Mouse (Mus musculus) hindbrain, embryonic 11.5 days (tissue): ENCODE data around the gene Crhr1. TPM values are rescaled to one million over a fixed set of nuclear protein-coding genes. Genes with fewer than 3 reads are reported as not detected.

Experiments
- ATAC-seq: fragments of 200-750 bp; cut with Nextera tagmentation; 2 replicates; pipeline ENCODE4 v1.8.0; 2017; ENCODE audit warnings: mild to moderate bottlenecking, moderate TSS enrichment, moderate library complexity; ENCODE audit not compliant: low FRiP score
- DNase-seq: peaks from one replicate; pipeline ENCODE4 v3.0.0-alpha.2; 2015; ENCODE audit warnings: low spot score
- H3K27ac ChIP-seq: fragments of 300-500 bp; sonication (generic); 2 replicates; pipeline ENCODE4 v1.5.1; 2014; ENCODE audit warnings: mild to moderate bottlenecking, low read depth, low read length
- H3K27me3 ChIP-seq: fragments of 300-500 bp; sonication (generic); 2 replicates; pipeline ENCODE4 v1.6.1; 2014; ENCODE audit warnings: mild to moderate bottlenecking, low read length, moderate library complexity, mixed read lengths; ENCODE audit not compliant: control insufficient read depth, insufficient read depth
- H3K36me3 ChIP-seq: fragments of 300-500 bp; sonication (generic); 2 replicates; pipeline ENCODE4 v1.6.1; 2014; ENCODE audit warnings: mild to moderate bottlenecking, low read length, moderate library complexity, mixed read lengths; ENCODE audit not compliant: control insufficient read depth, insufficient read depth
- H3K4me1 ChIP-seq: fragments of 300-500 bp; sonication (generic); replicated peaks from 2 replicates; pipeline ENCODE4 v1.6.1; 2014; ENCODE audit warnings: low read length, mixed read lengths; ENCODE audit not compliant: control insufficient read depth, insufficient read depth
- H3K4me2 ChIP-seq: fragments of 300-500 bp; sonication (generic); replicated peaks from 2 replicates; pipeline ENCODE4 v1.6.1; 2014; ENCODE audit warnings: mild to moderate bottlenecking, low read depth, low read length
- H3K4me3 ChIP-seq: fragments of 300-500 bp; sonication (generic); 2 replicates; pipeline ENCODE4 v1.5.1; 2014; ENCODE audit warnings: low read depth, low read length
- H3K9ac ChIP-seq: fragments of 300-500 bp; sonication (generic); 2 replicates; pipeline ENCODE4 v1.6.1; 2014; ENCODE audit warnings: low read depth, low read length
- H3K9me3 ChIP-seq: fragments of 300-500 bp; sonication (generic); 2 replicates; pipeline ENCODE4 v1.6.1; 2016; ENCODE audit warnings: low read length; ENCODE audit not compliant: control insufficient read depth
- WGBS: fragments of 180-500 bp; shearing (Covaris S2); extraction: QIAGEN DNeasy Blood & Tissue Kit; methylation state at CpG from one replicate; pipeline ENCODE4 v1.1.7; 2014; 5-methylcytosine and 5-hydroxymethylcytosine counted together
- polyA plus RNA-seq: library from polyadenylated mRNA; unstranded; fragments of >200 nt; fragmentation: Nextera tagmentation; extraction: Ambion mirVana; gene quantifications from 2 replicates; pipeline ENCODE4 v1.2.1, GENCODE M21; 2014

The Crhr1 gene
- polyA plus RNA-seq, 1 experiment from 2014 or later: 1.1 TPM

- no peak overlapping the region for H3K27ac ChIP-seq
- no peaks in the 10 kb centered on the region for H3K27me3 ChIP-seq
- H3K9ac ChIP-seq: no peak overlapping the region
- 80% methylated on average over 5 of the region's 5 CpGs for WGBS
- DNase-seq (peak; percentile 45), ATAC-seq (no peak)
- H3K36me3 ChIP-seq: no peaks in the 10 kb centered on the region
- H3K4me2 ChIP-seq: no peak overlapping the region
- H3K9me3 ChIP-seq: no peaks in the 10 kb centered on the region
- H3K4me3 ChIP-seq: no peak overlapping the region
- H3K4me1 ChIP-seq: peaks cover 3% of the 10 kb centered on the region; the same call in 1 of the 2 replicates
Measured at GRCm38 (mm10) chr11:104106329-104106728, 26.3 kb upstream of the Crhr1 start.

GRCm38 (mm10) chr11:104106969-104107368 lies 25.7 kb upstream of the Crhr1 start:
- Histone ChIP-seq H3K27me3 (no peaks in the 10 kb centered on the region), H3K27ac (no peak overlapping the region), H3K9me3 (no peaks in the 10 kb centered on the region), H3K4me1 (peaks cover 3% of the 10 kb centered on the region; the same call in 1 of the 2 replicates), H3K4me2 (no peak overlapping the region), H3K9ac (no peak overlapping the region), H3K4me3 (no peak overlapping the region), H3K36me3 (no peaks in the 10 kb centered on the region)
- no peak for ATAC-seq
- DNase-seq: no peak
- WGBS: 66% methylated on average over 2 of the region's 2 CpGs

GRCm38 (mm10) chr11:104110366-104110765 lies 22.3 kb upstream of the Crhr1 start:
- no peak overlapping the region for H3K27ac ChIP-seq
- no peak overlapping the region for H3K9ac ChIP-seq
- no peaks in the 10 kb centered on the region for H3K9me3 ChIP-seq
- H3K36me3 ChIP-seq: no peaks in the 10 kb centered on the region
- no peak for ATAC-seq
- H3K27me3 ChIP-seq: no peaks in the 10 kb centered on the region
- 62% methylated on average over 1 of the region's 1 CpGs for WGBS
- no peak for DNase-seq
- peaks cover 3% of the 10 kb centered on the region; the same call in 1 of the 2 replicates for H3K4me1 ChIP-seq
- no peak overlapping the region for H3K4me2 ChIP-seq
- H3K4me3 ChIP-seq: no peak overlapping the region

GRCm38 (mm10) chr11:104111851-104112250 lies 20.8 kb upstream of the Crhr1 start:
- no peak overlapping the region for H3K4me2 ChIP-seq
- ATAC-seq: no peak
- WGBS: 68% methylated on average over 11 of the region's 11 CpGs
- no peak overlapping the region for H3K4me3 ChIP-seq
- no peak overlapping the region for H3K9ac ChIP-seq
- no peaks in the 10 kb centered on the region for H3K4me1 ChIP-seq
- no peak for DNase-seq
- H3K27me3 ChIP-seq: no peaks in the 10 kb centered on the region
- H3K36me3 ChIP-seq: no peaks in the 10 kb centered on the region
- H3K27ac ChIP-seq: no peak overlapping the region
- H3K9me3 ChIP-seq: no peaks in the 10 kb centered on the region

- Histone ChIP-seq H3K9me3 (no peaks in the 10 kb centered on the region), H3K9ac (no peak overlapping the region), H3K27me3 (no peaks in the 10 kb centered on the region), H3K4me1 (no peaks in the 10 kb centered on the region), H3K4me2 (no peak overlapping the region), H3K27ac (no peak overlapping the region), H3K4me3 (no peak overlapping the region), H3K36me3 (no peaks in the 10 kb centered on the region)
- DNase-seq (no peak), ATAC-seq (no peak)
- WGBS: 66% methylated on average over 6 of the region's 6 CpGs
Measured at GRCm38 (mm10) chr11:104113699-104114098, 19.0 kb upstream of the Crhr1 start.

GRCm38 (mm10) chr11:104114690-104115089 lies 18.0 kb upstream of the Crhr1 start:
- WGBS: 5% methylated on average over 7 of the region's 7 CpGs
- no peak overlapping the region for H3K9ac ChIP-seq
- no peaks in the 10 kb centered on the region for H3K36me3 ChIP-seq
- H3K9me3 ChIP-seq: no peaks in the 10 kb centered on the region
- no peak overlapping the region for H3K4me2 ChIP-seq
- no peak overlapping the region for H3K4me3 ChIP-seq
- no peaks in the 10 kb centered on the region for H3K4me1 ChIP-seq
- DNase-seq (peak; percentile 73), ATAC-seq (no peak)
- no peak overlapping the region for H3K27ac ChIP-seq
- no peaks in the 10 kb centered on the region for H3K27me3 ChIP-seq

GRCm38 (mm10) chr11:104118356-104118755 lies 14.3 kb upstream of the Crhr1 start:
- Histone ChIP-seq H3K36me3 (no peaks in the 10 kb centered on the region), H3K4me3 (no peak overlapping the region), H3K4me2 (no peak overlapping the region), H3K9ac (no peak overlapping the region), H3K9me3 (no peaks in the 10 kb centered on the region), H3K27ac (no peak overlapping the region), H3K27me3 (no peaks in the 10 kb centered on the region), H3K4me1 (no peaks in the 10 kb centered on the region)
- DNase-seq (no peak), ATAC-seq (no peak)
- 74% methylated on average over 4 of the region's 4 CpGs for WGBS

- no peak for ATAC-seq
- no peaks in the 10 kb centered on the region for H3K36me3 ChIP-seq
- no peak for DNase-seq
- no peaks in the 10 kb centered on the region for H3K9me3 ChIP-seq
- H3K27me3 ChIP-seq: no peaks in the 10 kb centered on the region
- no peak overlapping the region for H3K4me2 ChIP-seq
- no peak overlapping the region for H3K27ac ChIP-seq
- no peak overlapping the region for H3K4me3 ChIP-seq
- H3K9ac ChIP-seq: no peak overlapping the region
- H3K4me1 ChIP-seq: no peaks in the 10 kb centered on the region
- WGBS: 85% methylated on average over 7 of the region's 7 CpGs
Measured at GRCm38 (mm10) chr11:104122966-104123365, 9.7 kb upstream of the Crhr1 start.

- no peaks in the 10 kb centered on the region for H3K27me3 ChIP-seq
- no peak for DNase-seq
- 90% methylated on average over 10 of the region's 10 CpGs for WGBS
Measured at GRCm38 (mm10) chr11:104123479-104123878, 9.2 kb upstream of the Crhr1 start.

More at GRCm38 (mm10) chr11:104123479-104123878, 9.2 kb upstream of the Crhr1 start:
- Histone ChIP-seq H3K4me1 (no peaks in the 10 kb centered on the region), H3K9me3 (no peaks in the 10 kb centered on the region), H3K36me3 (no peaks in the 10 kb centered on the region), H3K4me3 (no peak overlapping the region), H3K27ac (no peak overlapping the region), H3K4me2 (no peak overlapping the region), H3K9ac (no peak overlapping the region)
- ATAC-seq: no peak
